ENCODE assay signal across 9 mouse cellular contexts in the genomic region with DNA sequence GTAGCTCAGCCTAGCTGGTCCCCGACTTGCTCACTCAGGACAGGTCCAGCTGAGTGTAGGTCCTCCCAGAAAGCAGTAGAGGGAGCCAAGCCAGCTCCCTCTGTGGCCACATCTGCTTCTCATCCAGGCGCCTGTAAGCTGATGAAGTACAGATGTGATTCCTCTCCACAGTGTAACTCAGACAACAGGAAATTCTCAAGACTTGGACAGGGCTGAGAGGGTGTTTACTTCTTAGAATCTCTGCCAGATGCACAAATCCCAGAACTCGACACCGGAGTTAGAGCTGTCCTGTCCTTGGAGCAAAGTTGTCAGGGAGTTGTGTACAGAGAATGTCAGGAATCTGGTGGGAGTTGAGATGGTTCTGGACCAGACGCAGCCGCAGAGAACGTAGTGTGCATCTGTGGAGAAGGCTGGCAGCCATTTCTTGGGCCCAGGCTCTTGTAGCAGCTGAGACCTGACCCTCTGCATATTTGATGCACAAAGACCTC. TPM values are rescaled to one million over a fixed set of nuclear protein-coding genes. Genes with fewer than 3 reads are reported as not detected.
A peak's percentile ranks its signal among the peaks of the same experiment; 100 is the strongest.
DNase-seq lines count a peak whose midpoint lies in the region; ATAC-seq lines count a peak whose summit lies in the region.
"Had no signal": no experiment of that assay in that cellular context is flagged by ENCODE, and none has a peak within 500 bp of the region (broad histone marks: within the 10 kb centered on the region; RNA-seq: fewer than 3 reads in every experiment).

Tmem204 (minus strand) TSS at position 148 of the 488 bp plus-strand sequence.

- H3K4me2 ChIP-seq in forebrain, embryonic 14.5 days (ENCODE audit: low read length) = no peak within 1 kb of the TSS
- peak within 1 kb of the TSS; percentile 26 for H3K4me2 ChIP-seq in limb, embryonic 12.5 days
- no peak within 1 kb of the TSS for H3K4me2 ChIP-seq in midbrain, embryonic 14.5 days (ENCODE audit: low read length)

- no peaks in the 10 kb centered on the region for H3K9me3 ChIP-seq in forebrain, embryonic 14.5 days (replicated peaks; ENCODE audit: control insufficient read depth, low read length)
- H3K9me3 ChIP-seq in limb, embryonic 12.5 days = no peaks in the 10 kb centered on the region
- no peaks in the 10 kb centered on the region for H3K9me3 ChIP-seq in midbrain, embryonic 14.5 days (ENCODE audit: control insufficient read depth, low read length)
- H3K9me3 ChIP-seq: G1E had no signal

- no peak within 1 kb of the TSS for H3K9ac ChIP-seq in forebrain, embryonic 14.5 days (ENCODE audit: low read length)
- 0 out of 2 replicates have a peak within 1 kb of the TSS, but pooled peaks have one; percentile 31 for H3K9ac ChIP-seq in limb, embryonic 12.5 days (replicated peaks)
- no peak within 1 kb of the TSS for H3K9ac ChIP-seq in midbrain, embryonic 14.5 days (replicated peaks; ENCODE audit: low read length)

- no peak within 1 kb of the TSS for H3K4me3 ChIP-seq in forebrain, embryonic 14.5 days (ENCODE audit: low read depth, low read length)
- no peak within 1 kb of the TSS for H3K4me3 ChIP-seq in limb, embryonic 12.5 days (replicated peaks)
- no peak within 1 kb of the TSS for H3K4me3 ChIP-seq in midbrain, embryonic 14.5 days (replicated peaks; ENCODE audit: low read depth, low read length)

- H3K4me1 ChIP-seq in forebrain, embryonic 14.5 days (ENCODE audit: control insufficient read depth, insufficient read depth, low read length) = no peaks in the 10 kb centered on the region
- peaks cover 57% of the 10 kb centered on the region for H3K4me1 ChIP-seq in limb, embryonic 12.5 days (replicated peaks)
- no peaks in the 10 kb centered on the region for H3K4me1 ChIP-seq in midbrain, embryonic 14.5 days (ENCODE audit: control insufficient read depth, insufficient read depth, low read length)

- peak within 1 kb of the TSS; percentile 7; the same call in 1 of the 2 replicates for H3K27ac ChIP-seq in forebrain, embryonic 14.5 days (ENCODE audit: low read depth, low read length)
- peak within 1 kb of the TSS; percentile 98 for H3K27ac ChIP-seq in limb, embryonic 12.5 days
- H3K27ac ChIP-seq in midbrain, embryonic 14.5 days (replicated peaks; ENCODE audit: low read depth, low read length) = no peak within 1 kb of the TSS

- DNase-seq in retina, embryonic 14.5 days (ENCODE audit: low spot score) = peak; percentile 1
- DNase-seq in retina, postnatal 1 day = no peak
- DNase-seq in forebrain, embryonic 14.5 days (ENCODE audit: low spot score) = peak; percentile 4
- peak; percentile 76 for DNase-seq in heart, postnatal 4 days
- DNase-seq in midbrain, embryonic 14.5 days = peak; percentile 16

- no peak for ATAC-seq in forebrain, embryonic 14.5 days
- ATAC-seq in limb, embryonic 12.5 days (ENCODE audit: insufficient number of reproducible peaks, insufficient read depth, low FRiP score, low TSS enrichment, low read depth) = peak; percentile 92
- ATAC-seq in midbrain, embryonic 14.5 days (ENCODE audit: low FRiP score, low TSS enrichment) = no peak
- no peak for ATAC-seq in monocyte, adult 5-6 weeks (replicated peaks; ENCODE audit: insufficient number of reproducible peaks, low FRiP score, low TSS enrichment, poor library complexity, severe bottlenecking)
- ATAC-seq in cerebellum, adult (ENCODE audit: insufficient number of reproducible peaks, low FRiP score, low TSS enrichment) = no peak

- H3K36me3 ChIP-seq in forebrain, embryonic 14.5 days (ENCODE audit: control insufficient read depth, insufficient read depth, low read length) = peaks cover 12% of the 10 kb centered on the region; the same call in 1 of the 2 replicates
- peaks cover 25% of the 10 kb centered on the region for H3K36me3 ChIP-seq in limb, embryonic 12.5 days
- peaks cover 12% of the 10 kb centered on the region; the same call in 1 of the 2 replicates for H3K36me3 ChIP-seq in midbrain, embryonic 14.5 days (ENCODE audit: control insufficient read depth, insufficient read depth, low read length)

- no peaks in the 10 kb centered on the region for H3K27me3 ChIP-seq in forebrain, embryonic 14.5 days (replicated peaks; ENCODE audit: control insufficient read depth, insufficient read depth, low read length)
- no peaks in the 10 kb centered on the region for H3K27me3 ChIP-seq in limb, embryonic 12.5 days
- H3K27me3 ChIP-seq in midbrain, embryonic 14.5 days (ENCODE audit: control insufficient read depth, insufficient read depth, low read length) = no peaks in the 10 kb centered on the region

- 74% methylated on average over 7 of the region's 7 CpGs for WGBS in forebrain, embryonic 14.5 days
- WGBS in limb, embryonic 12.5 days = 11% methylated on average over 7 of the region's 7 CpGs
- whole genome bisulfite sequencing in midbrain, embryonic 14.5 days = 73% methylated on average over 7 of the region's 7 CpGs

RNA-seq across cellular contexts. Expression of gene Tmem204, which starts in this region (rescaled TPM):
- 11.8 and 13.6 TPM in 2 replicates for polyA plus RNA-seq in forebrain, embryonic 14.5 days (2014; fragmentation: Nextera tagmentation; extraction: Ambion mirVana)
- 10 to 100 TPM; 25.2 to 27.4 TPM for total RNA-seq in heart, postnatal 4 days (2021)
- 11.0 and 12.0 TPM in 2 replicates for polyA plus RNA-seq in limb, embryonic 12.5 days (2016; fragmentation: Nextera tagmentation; extraction: Ambion mirVana)
- 6.5 and 10.8 TPM in 2 replicates for polyA plus RNA-seq in midbrain, embryonic 14.5 days (2014; fragmentation: Nextera tagmentation; extraction: Ambion mirVana)
- total RNA-seq in monocyte, adult 5-6 weeks (2017) = not detected in 3 replicates
- polyA plus RNA-seq: G1E had no signal

Comparison
In these comparisons a context has a peak if more than half of its experiments do, and no peak if none do; other contexts are left out.
1. RNA of gene Tmem204 (total RNA-seq): 25.2 to 27.4 TPM in heart, postnatal 4 days; not detected in monocyte, adult 5-6 weeks; every median in the first group is over 10 times any median in the second.